Mouse (Mus musculus) right cerebral cortex, adult 18-20 months (tissue): ENCODE results near the gene Olfr152.

Source experiments
- DNase-seq: peaks from one replicate; pipeline ENCODE4 v3.0.0; 2022; ENCODE audit warnings: mixed read lengths

Olfr152 gene

DNA sequence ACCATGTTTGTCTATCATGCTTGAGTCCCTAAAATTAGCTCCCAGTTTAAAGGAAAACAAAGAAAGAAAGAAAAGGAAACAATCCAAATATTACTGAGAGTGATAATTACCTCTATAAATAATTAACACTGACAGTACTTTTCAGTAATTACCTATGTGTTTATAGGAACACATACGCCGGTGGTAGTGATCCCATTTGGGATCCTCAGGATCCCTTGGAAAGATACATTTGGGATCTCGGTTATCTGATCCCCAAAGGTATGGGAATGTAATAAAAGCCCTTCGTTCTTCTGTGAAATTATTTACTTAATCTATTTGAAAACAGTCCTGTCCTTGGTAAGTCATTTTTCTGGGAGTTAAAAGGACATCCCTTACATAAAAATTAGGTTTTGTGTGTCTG, at the start of gene Olfr152:
Gene Olfr152 (plus strand): TSS at position 301 of the 400 bp plus-strand sequence.
- DNase-seq = no peak

DNA sequence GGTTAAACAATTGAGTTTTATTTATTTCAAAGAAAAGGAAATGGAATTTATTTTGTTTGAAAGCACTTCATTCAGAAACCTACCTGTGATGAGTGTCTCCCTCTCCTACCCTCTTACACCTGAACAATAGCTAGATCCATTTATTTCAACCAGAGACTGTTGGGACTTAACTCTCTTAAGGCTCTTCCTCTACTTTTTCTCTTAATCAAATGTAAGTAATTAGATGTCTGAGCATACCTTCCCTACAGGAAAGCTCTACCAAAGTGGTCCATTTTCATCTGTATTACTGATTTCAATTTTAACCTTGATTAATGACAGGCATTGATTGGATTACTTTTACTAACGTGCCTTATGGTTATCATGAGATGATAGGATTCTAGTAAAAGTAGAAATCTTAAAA, 39.4 kb upstream of the Olfr152 start, which contains the start of gene Olfr1138:
Gene Olfr1138 (minus strand): TSS at position 101 of the 400 bp plus-strand sequence.
- DNase-seq = no peak

DNA sequence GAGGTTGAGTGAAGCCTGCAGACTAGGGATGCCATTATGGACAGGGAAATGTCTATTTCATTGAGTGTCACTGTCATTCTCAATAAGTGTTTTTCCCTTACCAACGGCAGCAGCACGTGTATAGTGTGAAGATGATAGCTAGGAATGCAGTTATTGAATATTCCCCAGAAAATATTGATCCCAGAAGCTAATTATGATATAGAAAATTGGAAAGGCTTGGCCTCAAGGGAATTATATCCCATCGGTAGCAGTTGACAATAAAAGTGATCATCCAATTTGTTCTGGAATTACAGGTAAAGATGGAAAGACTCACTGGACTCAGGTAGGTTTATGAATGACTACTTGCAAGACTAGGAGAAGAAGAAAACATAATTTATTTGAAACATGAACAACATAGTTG, 35.8 kb upstream of the Olfr152 start, which contains the start of gene Olfr1140:
Gene Olfr1140 (plus strand): TSS at position 301 of the 400 bp plus-strand sequence.
- DNase-seq = no peak

DNA sequence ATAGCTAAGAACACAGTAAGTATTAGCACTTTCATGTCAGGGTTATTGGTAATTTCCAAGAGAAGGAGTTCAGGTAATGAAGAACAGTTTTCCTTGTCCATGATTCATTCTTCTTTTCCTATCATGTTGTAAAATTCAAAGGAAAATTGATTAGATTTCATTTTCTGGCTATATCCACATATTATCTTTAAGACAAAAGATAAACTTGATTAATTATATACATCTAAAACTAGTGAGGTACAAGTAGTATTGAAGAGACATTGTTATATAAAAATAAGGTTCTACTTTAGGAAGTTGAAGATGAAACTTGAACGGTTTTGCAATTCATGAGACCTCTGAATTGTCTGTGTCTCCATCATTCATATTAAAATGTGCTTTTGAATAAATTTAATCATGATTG, 25.4 kb upstream of the Olfr152 start, which contains the start of gene Olfr1141:
Gene Olfr1141 (minus strand): TSS at position 101 of the 400 bp plus-strand sequence.
- DNase-seq = no peak

DNA sequence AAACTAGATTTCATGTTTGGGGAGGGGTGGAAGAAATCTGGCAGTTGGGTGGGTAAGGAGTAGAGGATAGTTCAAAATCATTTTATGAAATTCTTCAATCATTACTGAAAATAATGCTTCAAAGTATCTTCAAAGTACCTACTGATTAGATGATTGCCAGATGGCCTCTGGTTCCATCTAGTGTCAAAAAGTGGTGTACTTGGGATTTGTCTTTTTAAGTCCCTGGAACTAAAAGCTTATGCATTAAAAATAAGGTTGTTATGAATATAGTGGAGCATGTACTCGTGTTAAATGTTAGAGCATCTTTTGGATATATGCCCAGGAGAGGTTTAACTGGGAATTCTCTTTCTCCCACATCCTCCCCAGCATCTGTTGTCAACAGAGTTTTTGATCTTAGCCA, 3.1 kb upstream of the Olfr152 start:
- DNase-seq = peak; percentile 1

DNA sequence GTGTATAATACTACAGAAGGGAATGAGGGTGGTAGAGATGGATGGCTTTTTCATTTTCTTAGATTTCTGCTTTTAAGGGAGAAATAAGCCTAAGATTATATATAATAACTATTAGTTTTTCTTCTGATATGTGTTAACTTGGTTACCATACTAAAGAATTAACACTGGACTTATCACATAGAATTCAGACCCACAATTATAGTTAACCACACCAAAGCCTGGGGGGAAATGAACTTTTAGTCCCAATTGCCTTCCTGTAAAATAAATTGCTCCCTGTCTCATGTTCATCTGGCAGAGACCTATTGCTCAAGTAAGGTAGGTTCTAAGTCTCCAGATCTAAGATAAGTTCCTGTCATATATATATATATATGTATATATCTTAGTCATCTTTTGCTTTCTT, 21.0 kb downstream of the Olfr152 start, which contains the start of gene Olfr1143:
Gene Olfr1143 (plus strand): TSS at position 301 of the 400 bp plus-strand sequence.
- no peak for DNase-seq

DNA sequence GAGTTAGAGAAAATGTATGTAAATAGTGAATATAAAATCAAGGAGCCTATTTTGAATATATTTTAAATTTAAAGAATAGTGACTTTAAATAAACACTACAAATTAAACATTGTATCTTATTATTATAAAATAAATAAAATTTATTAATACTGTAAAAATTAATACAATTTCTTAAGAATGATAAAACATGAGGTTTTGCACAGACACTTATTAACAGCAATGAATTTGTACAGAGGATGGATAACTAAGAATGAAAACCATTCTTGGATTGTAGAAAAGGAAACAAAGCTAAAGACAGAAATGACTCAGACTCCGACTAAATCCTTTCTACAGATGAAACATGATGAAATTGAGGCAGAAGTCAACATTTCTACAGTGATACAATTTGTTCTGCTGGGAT, 30.2 kb downstream of the Olfr152 start, which contains the start of gene Olfr1145:
Gene Olfr1145 (plus strand): TSS at position 301 of the 400 bp plus-strand sequence.
- no peak for DNase-seq

DNA sequence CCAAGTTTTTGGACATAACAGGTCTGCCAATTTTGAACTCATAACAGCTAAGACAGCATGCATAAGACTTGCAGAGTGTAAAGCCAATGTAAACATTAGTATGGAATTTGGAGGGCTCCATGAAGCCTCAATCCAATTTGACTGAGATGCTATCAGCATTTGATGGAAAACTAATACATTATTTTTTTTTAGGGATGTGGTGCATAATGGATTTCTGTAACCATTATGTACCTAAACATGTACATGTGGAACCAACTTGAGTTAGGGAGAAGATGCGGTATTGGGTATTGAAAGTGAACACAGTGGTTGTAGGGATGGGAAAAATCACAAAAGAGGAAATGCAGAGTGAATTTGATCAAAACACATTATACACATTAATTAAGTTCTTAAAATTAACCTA, 51.0 kb downstream of the Olfr152 start, which contains the start of gene Olfr1148:
Gene Olfr1148 (plus strand): TSS at position 301 of the 400 bp plus-strand sequence.
- no peak for DNase-seq
